Comparison of ENCODE assay signal across 14 mouse cellular contexts in the genomic region with DNA sequence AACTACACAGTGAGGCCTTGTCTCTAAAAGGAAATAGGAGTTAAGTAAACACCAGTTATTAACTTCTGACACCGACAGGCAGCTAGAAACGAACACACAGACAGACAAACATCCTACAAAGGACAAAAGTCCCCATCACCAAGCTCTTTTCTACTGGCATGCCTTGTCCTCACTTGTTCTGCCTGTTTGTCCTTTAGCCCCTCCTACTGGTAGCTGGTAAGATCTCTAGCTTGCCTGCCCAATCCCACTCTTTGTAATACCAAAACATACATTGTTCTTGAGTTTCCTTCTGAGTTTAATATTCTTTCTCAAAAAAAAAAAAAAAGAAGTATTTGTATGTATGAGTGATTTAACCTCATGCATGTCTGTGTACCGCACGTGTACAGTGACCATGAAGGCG. TPM values are rescaled to one million over a fixed set of nuclear protein-coding genes. Genes with fewer than 3 reads are reported as not detected.
DNase-seq lines count a peak whose midpoint lies in the region; ATAC-seq and TF ChIP-seq lines count a peak whose summit lies in the region.
"Had no signal": no experiment of that assay in that cellular context is flagged by ENCODE, and none has a peak within 500 bp of the region (broad histone marks: within the 10 kb centered on the region; RNA-seq: fewer than 3 reads in every experiment).

No protein-coding gene starts in this region.

- no peak for DNase-seq in cerebellum, adult 2 months
- no peak for DNase-seq in cerebellum, adult 9-10 months
- no peak for DNase-seq in layer of hippocampus, adult 2 months (ENCODE audit: low spot score in 2 of 2)
- no peak for DNase-seq in layer of hippocampus, adult 9-11 months
- no peak for DNase-seq in left cerebral cortex, postnatal 14 days (ENCODE audit: low spot score in 2 of 2)
- DNase-seq in adrenal gland, postnatal 10 days: no peak
- DNase-seq: cerebellum, adult 11 months; gastrocnemius, postnatal 14 days; layer of hippocampus, postnatal 36 days had no signal

- peak; percentile 76 for ATAC-seq in megakaryocyte progenitor cell, adult 5-6 weeks (replicated peaks; ENCODE audit: poor library complexity)
- ATAC-seq: inflammation-experienced regulatory T-cells, adult 6 months had no signal

- peak; percentile 10; the same call in 1 of the 2 replicates for TF ChIP-seq CTCF in cerebellum, adult 2 months (IDR thresholded peaks at IDR 0.05; ENCODE audit: borderline replicate concordance, insufficient read depth, low read depth, low read length)
- peak; percentile 70 for TF ChIP-seq CTCF in layer of hippocampus, adult 2 months (conservative IDR thresholded peaks at IDR 0.05)
- TF ChIP-seq CTCF in E14TG2a.4 (conservative IDR thresholded peaks at IDR 0.05; ENCODE audit: low read length): peak; percentile 53

- H3K4me1 ChIP-seq in cerebellum, adult 2 months (ENCODE audit: control insufficient read depth, insufficient read depth, low read length): no peaks in the 10 kb centered on the region
- H3K4me1 ChIP-seq in E14TG2a.4 (replicated peaks; ENCODE audit: low read depth, low read length): peaks cover 41% of the 10 kb centered on the region
- H3K4me1 ChIP-seq: embryonic facial prominence, embryonic 15.5 days had no signal

- H3K36me3 ChIP-seq in E14TG2a.4 (ENCODE audit: insufficient read depth, low read length): peaks cover 96% of the 10 kb centered on the region

- no peak for TF ChIP-seq POLR2A in cerebellum, adult 2 months (IDR thresholded peaks at IDR 0.05; ENCODE audit: borderline replicate concordance, insufficient read depth, low read length)

- 84% methylated on average over 5 of the region's 5 CpGs for WGBS in cerebellum, adult 2 months

- H3K4me3 ChIP-seq in cerebellum, adult 2 months (replicated peaks; ENCODE audit: insufficient read depth, low read depth, low read length): no peak overlapping the region
- no peak overlapping the region for H3K4me3 ChIP-seq in layer of hippocampus, adult 2 months
- H3K4me3 ChIP-seq in E14TG2a.4 (replicated peaks; ENCODE audit: low read length): no peak overlapping the region
- H3K4me3 ChIP-seq: embryonic facial prominence, embryonic 15.5 days had no signal

- no peaks in the 10 kb centered on the region for H3K27me3 ChIP-seq in cerebellum, adult 2 months (ENCODE audit: control insufficient read depth, insufficient read depth, low read length)
- no peaks in the 10 kb centered on the region for H3K27me3 ChIP-seq in E14TG2a.4 (ENCODE audit: insufficient read depth, low read length)
- H3K27me3 ChIP-seq: embryonic facial prominence, embryonic 15.5 days had no signal

- no peak overlapping the region for H3K27ac ChIP-seq in cerebellum, adult 2 months (ENCODE audit: insufficient read depth, low read length)
- no peak overlapping the region for H3K27ac ChIP-seq in layer of hippocampus, adult 2 months
- H3K27ac ChIP-seq: embryonic facial prominence, embryonic 15.5 days had no signal

- intact Hi-C loops in left cerebral cortex, postnatal 14 days (cut with DNase I): no loop called here

- H3K9me3 ChIP-seq in E14TG2a.4 (ENCODE audit: low read length): no peaks in the 10 kb centered on the region
- H3K9me3 ChIP-seq: embryonic facial prominence, embryonic 15.5 days had no signal

RNA-seq across cellular contexts. Expression of a gene that starts 10.1 kb away (rescaled TPM):
- 0.47 TPM in 1 of 2 replicates, not detected in the other for polyA plus RNA-seq in cerebellum, adult 2 months (2012; rRNA removed)
- not detected for total RNA-seq in layer of hippocampus, adult 2 months (2021)
- 0.44 TPM in 1 of 2 replicates, not detected in the other for total RNA-seq in megakaryocyte progenitor cell, adult 5-6 weeks (2015)
- 0.62 TPM in 1 of 2 replicates, not detected in the other for total RNA-seq in megakaryocyte progenitor cell, adult 5-6 weeks (2017)
- not detected for total RNA-seq in left cerebral cortex, postnatal 14 days (2021)
- not detected for total RNA-seq in adrenal gland, postnatal 10 days (2021)
- total RNA-seq: gastrocnemius, postnatal 14 days; layer of hippocampus, postnatal 36 days had no signal
- polyA plus RNA-seq: inflammation-experienced regulatory T-cells, adult 6 months; liver, embryonic 16.5 days had no signal

RNA-seq across cellular contexts. Expression of a gene that starts 19.6 kb away (rescaled TPM):
- polyA plus RNA-seq in cerebellum, adult 2 months (2012; rRNA removed): 96.2 and 104 TPM in 2 replicates
- 10 to 100 TPM; 93.6 to 98.0 TPM for total RNA-seq in layer of hippocampus, adult 2 months (2021)
- 621 and 642 TPM in 2 replicates for total RNA-seq in megakaryocyte progenitor cell, adult 5-6 weeks (2015)
- total RNA-seq in megakaryocyte progenitor cell, adult 5-6 weeks (2017): 523 and 557 TPM in 2 replicates
- 100 to 1,000 TPM in 1 of 2 experiments, 10 to 100 TPM in 1; 88.1 to 106 TPM for total RNA-seq in left cerebral cortex, postnatal 14 days (2021)
- total RNA-seq in adrenal gland, postnatal 10 days (2021): 100 to 1,000 TPM; 123 to 127 TPM

RNA-seq across cellular contexts. Expression of a gene that starts 19.7 kb away (rescaled TPM):
- polyA plus RNA-seq in cerebellum, adult 2 months (2012; rRNA removed): 96.0 and 99.5 TPM in 2 replicates
- total RNA-seq in layer of hippocampus, adult 2 months (2021): 10 to 100 TPM; 51.1 to 54.9 TPM
- total RNA-seq in megakaryocyte progenitor cell, adult 5-6 weeks (2015): 95.7 and 111 TPM in 2 replicates
- total RNA-seq in megakaryocyte progenitor cell, adult 5-6 weeks (2017): 86.1 and 95.9 TPM in 2 replicates
- 10 to 100 TPM; 42.1 to 50.2 TPM for total RNA-seq in left cerebral cortex, postnatal 14 days (2021)
- 10 to 100 TPM; 34.2 to 46.7 TPM for total RNA-seq in adrenal gland, postnatal 10 days (2021)

RNA-seq across cellular contexts. Expression of a gene that starts 20.9 kb away (rescaled TPM):
- polyA plus RNA-seq in cerebellum, adult 2 months (2012; rRNA removed): 56.0 and 57.7 TPM in 2 replicates
- total RNA-seq in layer of hippocampus, adult 2 months (2021): 10 to 100 TPM; 46.1 to 46.7 TPM
- 33.2 and 40.1 TPM in 2 replicates for total RNA-seq in megakaryocyte progenitor cell, adult 5-6 weeks (2015)
- total RNA-seq in megakaryocyte progenitor cell, adult 5-6 weeks (2017): 44.1 and 50.9 TPM in 2 replicates
- 10 to 100 TPM; 38.2 to 44.9 TPM for total RNA-seq in left cerebral cortex, postnatal 14 days (2021)
- total RNA-seq in adrenal gland, postnatal 10 days (2021): 10 to 100 TPM; 26.8 to 41.9 TPM

RNA-seq across cellular contexts. Expression of a gene that starts 33.2 kb away (rescaled TPM):
- 74.0 and 85.3 TPM in 2 replicates for polyA plus RNA-seq in cerebellum, adult 2 months (2012; rRNA removed)
- total RNA-seq in layer of hippocampus, adult 2 months (2021): 10 to 100 TPM; 72.0 to 84.1 TPM
- total RNA-seq in megakaryocyte progenitor cell, adult 5-6 weeks (2015): 7.3 and 7.6 TPM in 2 replicates
- total RNA-seq in megakaryocyte progenitor cell, adult 5-6 weeks (2017): 2.4 and 7.0 TPM in 2 replicates
- 100 to 1,000 TPM; 151 to 155 TPM for total RNA-seq in left cerebral cortex, postnatal 14 days (2021)
- total RNA-seq in adrenal gland, postnatal 10 days (2021): 10 to 100 TPM; 18.9 to 20.5 TPM

Comparison
In these comparisons a context has a peak if more than half of its experiments do, and no peak if none do; other contexts are left out.
1. CTCF ChIP-seq: peak in every context shown above with its lines; median percentile 70 in layer of hippocampus, adult 2 months; 53 in E14TG2a.4; 10 in cerebellum, adult 2 months.
2. RNA of a gene that starts 19.6 kb away (total RNA-seq): 523 to 642 TPM in megakaryocyte progenitor cell, adult 5-6 weeks; 123 to 127 TPM in adrenal gland, postnatal 10 days, 88.1 to 106 TPM in left cerebral cortex, postnatal 14 days and 93.6 to 98.0 TPM in layer of hippocampus, adult 2 months; every median in the first group is over 4 times any median in the second.